Mouse (Mus musculus) olfactory bulb, adult 2 months (tissue): ENCODE measurements around the gene Aanat.
A peak's percentile ranks its signal among the peaks of the same experiment; 100 is the strongest.

Experiments used
- CTCF ChIP-seq: fragments of 200-500 bp; IDR thresholded peaks from 2 replicates; pipeline ENCODE4 v1.5.1; 2012; ENCODE audit warnings: low read depth, mild to moderate bottlenecking, low read length, moderate library complexity; ENCODE audit not compliant: insufficient read depth
- POLR2A ChIP-seq: fragments of 200-500 bp; IDR thresholded peaks from 2 replicates; pipeline ENCODE4 v1.6.1; 2012; ENCODE audit warnings: mild to moderate bottlenecking, low read depth, low read length, moderate library complexity; ENCODE audit not compliant: insufficient read depth

- TF ChIP-seq CTCF (peak; percentile 63; the same call in 1 of the 2 replicates), POLR2A (no peak)
Measured at GRCm38 (mm10) chr11:116625081-116626000, 39.1 kb downstream of the Aanat start.
